Mouse (Mus musculus) bone marrow, adult 2 months (tissue): ENCODE data around the gene Megf8.

Experiments used
- CTCF ChIP-seq: fragments of 200-500 bp; IDR thresholded peaks from 2 replicates; pipeline ENCODE4 v1.5.1; 2011; ENCODE audit warnings: low read length, control low read depth; ENCODE audit not compliant: control insufficient read depth, insufficient read depth
- POLR2A ChIP-seq: fragments of 200-500 bp; IDR thresholded peaks from 2 replicates; pipeline ENCODE4 v1.6.1; 2011; ENCODE audit warnings: low read depth, mild to moderate bottlenecking, control low read depth, low read length, borderline replicate concordance; ENCODE audit not compliant: control insufficient read depth

DNA sequence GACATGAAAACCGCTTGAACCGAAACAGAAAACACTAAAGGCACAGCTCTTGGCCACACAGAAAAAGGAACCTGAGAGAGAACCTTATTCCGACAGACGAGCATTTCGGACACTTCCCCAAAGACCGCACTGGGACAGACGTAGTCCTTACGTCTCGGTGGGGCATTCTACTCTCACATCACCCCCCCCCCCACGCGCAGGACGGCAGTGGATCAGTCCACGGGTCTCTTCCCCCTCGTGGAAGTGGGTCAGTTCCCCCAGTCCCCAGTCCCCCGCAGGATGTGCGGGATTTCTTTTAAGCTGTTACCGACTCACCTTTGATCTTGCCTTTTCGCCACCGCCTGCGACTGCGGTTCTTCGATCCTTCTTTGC lies 78.2 kb downstream of the Megf8 start:
- no peak for TF ChIP-seq POLR2A
- TF ChIP-seq CTCF: no peak
